Mouse (Mus musculus) large intestine, adult 2 months (tissue): ENCODE measurements around the gene Gsta3. TPM values are rescaled to one million over a fixed set of nuclear protein-coding genes. Genes with fewer than 3 reads are reported as not detected.

Source experiments
- DNase-seq: peaks from one replicate; pipeline ENCODE4 v3.0.0-alpha.2; 2012; ENCODE audit warnings: low read depth, low spot score
- WGBS: fragments of 180-500 bp; shearing (Covaris S2); methylation state at CpG from one replicate; pipeline ENCODE4 v1.1.7; 2018; 5-methylcytosine and 5-hydroxymethylcytosine counted together
- polyA plus RNA-seq: library from polyadenylated mRNA; depleted of rRNA; stranded (reverse); fragments of >200 nt; gene quantifications from 2 replicates; pipeline ENCODE4 v1.2.3, GENCODE M21; 2012; rRNA removed

The Gsta3 gene
- polyA plus RNA-seq, 1 experiment: 2.2 TPM

- no peak for DNase-seq
- 80% methylated on average over 4 of the region's 4 CpGs for WGBS
Observed at GRCm38 (mm10) chr1:21291394-21291793, 51.0 kb downstream of the Gsta3 start.

- WGBS: 59% methylated on average over 1 of the region's 1 CpGs
Observed at GRCm38 (mm10) chr1:21292590-21292989, 52.2 kb downstream of the Gsta3 start.

GRCm38 (mm10) chr1:21296169-21296568 lies 55.8 kb downstream of the Gsta3 start:
- WGBS: 86% methylated on average over 1 of the region's 1 CpGs
- DNase-seq: no peak

More at GRCm38 (mm10) chr1:21292590-21292989, 52.2 kb downstream of the Gsta3 start:
- no peak for DNase-seq

DNA sequence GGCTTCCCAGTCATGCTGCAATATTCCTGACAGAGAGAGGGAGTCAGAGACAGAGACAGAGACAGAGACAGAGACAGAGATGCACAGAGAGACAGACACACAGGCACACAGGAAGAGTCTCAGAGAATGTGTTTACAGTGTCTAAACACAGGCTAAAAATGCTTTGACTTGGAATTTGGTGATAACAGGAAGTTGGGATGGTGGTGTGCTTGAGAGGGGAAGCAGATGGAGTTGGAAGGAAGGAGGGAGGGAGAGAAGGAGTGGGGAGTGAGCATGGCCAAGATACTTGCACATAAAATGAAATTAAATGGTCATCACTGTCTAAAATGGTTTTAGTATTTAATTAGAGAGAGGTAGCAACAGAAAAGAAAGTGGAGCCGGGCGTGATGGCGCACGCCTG lies 57.7 kb downstream of the Gsta3 start:
- DNase-seq: no peak
- WGBS: 92% methylated on average over 4 of the region's 4 CpGs

DNA sequence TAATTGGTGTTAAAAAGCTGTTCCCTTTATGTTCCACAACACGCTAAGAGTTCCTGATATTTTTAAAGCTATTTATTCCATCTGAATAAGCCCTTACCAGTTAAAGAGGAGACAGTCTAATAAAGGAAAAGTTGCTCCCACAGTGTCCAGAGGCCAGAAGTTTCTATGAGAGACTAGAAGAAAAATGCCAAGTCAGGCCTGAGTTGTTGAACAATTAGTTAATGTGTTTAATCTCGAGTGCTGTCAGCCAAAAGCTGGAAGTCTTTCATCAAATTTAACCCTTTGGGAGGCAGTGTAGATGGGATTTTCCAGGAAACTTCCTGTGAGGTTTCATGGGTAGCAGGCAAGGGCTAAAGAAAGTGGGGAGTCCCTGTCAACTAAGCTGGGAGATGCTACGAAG lies 59.4 kb downstream of the Gsta3 start:
- no peak for DNase-seq
- WGBS: 52% methylated on average over 3 of the region's 3 CpGs

- 74% methylated on average over 3 of the region's 3 CpGs for WGBS
- no peak for DNase-seq
Observed at GRCm38 (mm10) chr1:21301686-21302085, 61.3 kb downstream of the Gsta3 start.

- WGBS: 71% methylated on average over 3 of the region's 3 CpGs
Observed at GRCm38 (mm10) chr1:21304174-21304573, 63.8 kb downstream of the Gsta3 start.

GRCm38 (mm10) chr1:21304646-21305045 lies 64.3 kb downstream of the Gsta3 start:
- 71% methylated on average over 4 of the region's 4 CpGs for WGBS

More at GRCm38 (mm10) chr1:21304174-21304573, 63.8 kb downstream of the Gsta3 start:
- DNase-seq: no peak

DNA sequence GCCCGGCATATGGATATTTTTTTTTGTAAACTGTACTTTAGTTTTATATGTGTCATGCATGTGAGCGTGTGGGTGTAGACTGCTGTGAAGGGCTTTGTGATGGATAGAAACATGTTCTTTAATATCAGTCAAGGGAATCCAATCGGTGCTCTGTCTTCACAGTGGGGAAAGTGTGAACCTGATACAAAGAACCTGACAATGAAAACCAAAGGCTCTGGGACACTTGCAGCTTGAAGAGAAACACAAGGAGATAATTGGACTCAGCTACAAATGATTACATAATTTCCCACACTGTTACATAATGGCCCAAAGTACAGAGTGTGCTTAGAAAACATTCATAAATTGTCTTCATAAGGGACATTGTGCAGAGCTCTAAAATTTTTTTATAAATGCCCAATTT lies 65.1 kb downstream of the Gsta3 start:
- 80% methylated on average over 3 of the region's 3 CpGs for WGBS

More at GRCm38 (mm10) chr1:21304646-21305045, 64.3 kb downstream of the Gsta3 start:
- no peak for DNase-seq

GRCm38 (mm10) chr1:21314336-21314735 lies 73.9 kb downstream of the Gsta3 start:
- DNase-seq: no peak
- WGBS: 86% methylated on average over 2 of the region's 2 CpGs

More for the DNA sequence above, 65.1 kb downstream of the Gsta3 start:
- DNase-seq: no peak

Other genes starting within 250 kb of the Gsta3 start
- 7.8 and 11.0 TPM in 2 replicates for gene Tram2, start 161.4 kb upstream of the Gsta3 start, polyA plus RNA-seq
- gene Tmem14a, start 22.0 kb upstream of the Gsta3 start, polyA plus RNA-seq: 3.6 and 4.2 TPM in 2 replicates
- gene Khdc1a, start 109.1 kb downstream of the Gsta3 start, polyA plus RNA-seq: not detected in 2 replicates
- gene Khdc1c, start 127.7 kb downstream of the Gsta3 start, polyA plus RNA-seq: not detected in 2 replicates
- gene Khdc1b, start 143.0 kb downstream of the Gsta3 start, polyA plus RNA-seq: not detected in 2 replicates